Mouse (Mus musculus) embryonic stem cell, embryonic (primary cell): ENCODE data around the gene Pask.
"Not testable (repeated sequence)": the region's sequence is repeated elsewhere in the genome, so short reads cannot be mapped to it uniquely, and the experiment has no call there.

Experiments used
- CTCF ChIA-PET, 4 experiments: fragments of 300-600 bp in 2 of 4; fragments of 350-600 bp in 2 of 4; sonication (Branson Sonifier 250); formaldehyde crosslinking; loops; one replicate each; lab custom pipeline; 2022; ENCODE audit warnings: inconsistent platforms in 2 of 4; lab: Charles Lee
- POLR2A ChIA-PET, 4 experiments: fragments of 300-600 bp in 2 of 4; fragments of 350-600 bp in 2 of 4; sonication (Branson Sonifier 250); formaldehyde crosslinking; loops; one replicate each; lab custom pipeline; 2022; ENCODE audit warnings: antibody characterized with exemption in 4 of 4, inconsistent platforms in 1 of 4; lab: Charles Lee

The Pask gene

DNA sequence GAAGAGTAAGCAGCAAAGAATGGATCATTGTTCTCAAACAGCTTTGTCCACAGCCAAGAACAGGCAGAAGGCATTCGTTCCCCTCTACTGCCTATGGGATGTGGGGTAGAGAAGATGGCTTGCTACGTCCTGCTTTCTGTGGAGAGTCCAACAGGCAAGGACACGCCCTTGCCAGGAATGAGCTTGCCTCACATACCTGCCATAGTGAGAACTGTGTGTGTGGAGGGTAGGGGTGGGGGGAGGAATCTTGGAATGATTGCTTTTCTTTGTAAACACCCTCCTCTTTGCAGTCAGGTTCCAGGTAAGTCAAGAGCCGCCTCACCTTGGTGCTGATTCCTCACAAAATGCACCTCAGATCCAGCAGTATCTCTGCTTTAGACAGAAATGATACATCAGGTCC lies 43.5 kb downstream of the Pask start:
- CTCF ChIA-PET = interaction anchor here in 1 of 4 experiments (0.6 to 0.7 kb wide), 2 partner anchors 12 to 171 kb away, joined by 5 to 7 read pairs; no protein-coding TSS in a partner anchor

DNA sequence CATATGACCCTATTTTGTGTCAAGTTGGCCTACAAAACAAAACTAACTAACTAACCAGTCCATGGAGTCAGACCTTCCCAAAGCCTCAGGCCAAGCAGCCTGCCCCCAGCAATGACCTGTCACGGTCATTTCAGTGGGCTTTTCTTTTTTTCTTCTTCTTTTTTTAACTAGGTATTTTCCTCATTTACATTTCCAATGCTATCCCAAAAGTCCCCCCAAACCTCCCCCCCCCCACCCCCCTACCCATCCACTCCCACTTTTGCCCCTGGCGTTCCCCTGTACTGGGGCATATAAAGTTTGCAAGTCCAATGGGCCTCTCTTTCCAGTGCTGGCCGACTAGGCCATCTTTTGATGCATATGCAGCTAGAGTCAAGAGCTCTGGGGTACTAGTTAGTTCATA lies 48.8 kb downstream of the Pask start:
- POLR2A ChIA-PET, CTCF ChIA-PET: not testable (repeated sequence)

More for the DNA sequence above, 43.5 kb downstream of the Pask start:
- POLR2A ChIA-PET = interaction anchor here in 2 of 4 experiments (0.7 to 2.3 kb wide), 5 partner anchors 9 to 211 kb away, joined by 3 to 5 read pairs (median 3); no protein-coding TSS in a partner anchor

DNA sequence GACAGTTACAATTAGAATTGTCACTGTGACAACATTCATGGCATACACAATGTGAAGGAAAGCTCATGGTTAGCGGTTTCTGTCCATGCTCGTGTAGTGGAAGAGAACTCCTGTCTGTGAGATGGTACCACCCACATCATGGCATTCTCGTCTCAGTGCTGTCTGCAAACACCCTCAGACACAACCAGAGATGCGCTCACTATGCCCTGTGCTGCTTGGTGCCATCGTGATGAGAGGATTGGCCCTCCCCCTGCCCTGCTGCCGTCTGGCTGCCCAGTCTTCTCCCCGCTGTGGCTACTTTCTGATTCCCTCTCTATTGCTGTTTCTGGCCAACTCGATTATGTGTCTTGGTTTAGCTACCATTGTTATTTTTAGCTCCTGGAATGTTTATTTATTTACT lies 51.3 kb downstream of the Pask start:
- CTCF ChIA-PET = no interaction called here
- POLR2A ChIA-PET = interaction anchor here in 1 of 4 experiments (1.9 kb wide), 1 partner anchor 13 kb away, joined by 5 read pairs; the partner anchor contains the start of gene Mterf4

- CTCF ChIA-PET = no interaction called here
- POLR2A ChIA-PET = interaction anchor here in 1 of 4 experiments (1.9 kb wide), 1 partner anchor 14 kb away, joined by 5 read pairs; the partner anchor contains the start of gene Mterf4
Observed at GRCm38 (mm10) chr1:93291591-93291990, 51.7 kb downstream of the Pask start.

DNA sequence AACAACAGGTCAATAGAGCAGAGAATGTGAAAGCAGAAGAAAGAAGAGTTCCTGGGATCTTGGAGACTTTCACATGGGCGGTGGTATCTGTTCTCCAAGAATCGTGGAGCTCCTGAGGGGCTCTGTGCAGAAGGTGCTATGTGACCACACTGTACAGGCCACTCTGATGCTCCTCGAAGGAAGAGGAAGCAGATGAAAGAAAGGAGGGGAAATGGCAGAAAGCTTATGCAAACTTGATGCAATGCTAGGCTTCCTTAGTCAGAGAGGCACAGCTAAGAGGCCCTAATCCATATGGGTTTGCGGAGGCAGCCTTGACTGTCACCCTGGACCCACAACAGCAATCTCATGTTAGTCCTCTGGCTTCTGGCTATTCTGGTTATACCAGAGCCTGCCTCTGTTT lies 52.3 kb downstream of the Pask start:
- CTCF ChIA-PET = no interaction called here
- POLR2A ChIA-PET = no interaction called here

DNA sequence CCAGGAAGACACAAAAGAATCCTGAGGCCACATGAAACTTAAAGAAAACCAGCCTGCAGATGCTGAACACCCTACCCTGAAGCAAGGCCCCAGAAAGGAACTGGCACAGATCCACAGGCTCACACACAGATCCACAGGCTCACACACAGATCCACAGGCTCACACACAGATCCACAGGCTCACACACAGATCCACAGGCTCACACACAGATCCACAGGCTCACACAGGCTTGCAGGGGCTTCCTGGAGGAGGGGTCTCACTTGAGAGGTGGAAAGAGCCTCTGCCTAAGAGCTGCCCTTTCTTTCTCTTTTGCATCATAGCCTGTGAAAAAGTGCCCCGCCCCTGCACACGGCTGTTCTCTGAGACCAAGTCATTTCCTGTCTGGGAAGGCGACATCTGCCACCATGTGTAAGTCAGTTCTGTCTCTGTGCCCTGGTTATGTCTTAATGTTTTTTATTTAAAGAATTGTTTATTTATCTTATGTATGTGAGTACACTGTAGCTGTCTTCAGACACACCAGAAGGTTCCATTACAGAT lies 53.5 kb downstream of the Pask start:
- ChIA-PET CTCF (interaction anchor here in 1 of 4 experiments (0.6 kb wide), 1 partner anchor 72 kb away, joined by 4 read pairs; no protein-coding TSS in a partner anchor), POLR2A (interaction anchor here in 1 of 4 experiments (1.0 kb wide), 1 partner anchor 54 kb away, joined by 3 read pairs; the partner anchor contains the start of gene Sned1)

DNA sequence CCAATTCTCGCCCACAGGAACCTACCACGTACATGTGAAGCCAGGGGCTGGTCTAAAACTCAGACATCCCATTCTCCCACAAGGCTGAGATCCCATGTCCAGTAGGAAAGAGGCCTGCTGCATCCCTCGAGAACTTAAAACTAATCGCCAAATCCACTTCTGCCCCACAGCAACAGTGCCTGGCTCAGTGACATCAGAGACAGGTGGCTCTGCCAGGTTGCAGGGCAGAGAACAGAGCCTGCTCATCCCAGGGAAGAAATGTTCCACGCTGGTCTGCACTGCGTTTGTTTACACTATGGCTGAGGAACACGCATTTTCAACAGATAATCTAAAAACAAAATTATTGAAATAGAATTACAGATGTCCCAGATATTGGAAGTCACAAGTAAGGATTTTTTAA lies 66.2 kb downstream of the Pask start:
- CTCF ChIA-PET = no interaction called here
- POLR2A ChIA-PET = no interaction called here

DNA sequence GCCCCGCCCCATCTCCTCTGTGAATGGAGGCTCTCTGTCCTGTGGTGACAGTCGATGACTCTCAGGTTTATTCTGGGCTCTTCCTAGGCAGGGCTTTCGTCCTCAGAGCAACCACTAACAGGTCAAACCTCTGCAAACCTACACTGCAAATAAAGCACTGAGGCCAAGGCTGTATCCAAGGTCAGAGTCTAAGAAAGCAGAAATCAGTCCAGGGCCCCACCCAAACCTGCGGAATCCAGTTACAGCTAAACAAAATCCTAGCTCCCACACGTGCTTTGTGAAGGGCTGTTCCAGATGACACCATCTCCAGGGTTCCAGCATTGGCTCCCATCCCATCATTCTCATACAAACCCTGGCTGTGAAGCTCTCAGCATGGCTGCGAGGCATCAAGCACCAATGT lies 67.7 kb downstream of the Pask start:
- CTCF ChIA-PET = interaction anchor here in 1 of 4 experiments (0.5 kb wide), 1 partner anchor 157 kb away, joined by 3 read pairs; no protein-coding TSS in a partner anchor
- POLR2A ChIA-PET = no interaction called here

DNA sequence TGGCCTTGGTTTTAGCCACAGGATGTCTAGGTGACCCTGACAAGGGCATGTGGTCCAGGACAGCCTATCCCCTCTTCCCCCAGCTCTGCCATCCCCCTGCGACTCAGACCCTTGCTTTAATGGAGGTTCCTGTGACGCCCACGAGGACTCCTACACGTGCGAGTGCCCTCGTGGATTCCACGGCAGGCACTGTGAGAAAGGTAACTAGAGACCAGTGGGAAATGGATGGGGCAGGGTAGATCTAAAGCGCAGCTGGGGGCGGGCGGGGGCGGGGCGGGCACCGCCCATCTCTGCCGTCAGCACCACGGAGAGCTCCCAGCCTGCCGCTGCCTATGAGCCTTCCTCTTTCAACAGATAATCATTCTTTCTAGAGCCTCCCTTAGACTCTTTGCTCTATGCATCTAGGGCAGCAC lies 70.9 kb downstream of the Pask start:
- ChIA-PET POLR2A (interaction anchor here in 3 of 4 experiments (0.7 to 2.1 kb wide), 10 partner anchors 9 to 239 kb away, joined by 3 to 10 read pairs (median 3); partner anchors contain the start of genes Sned1 (in 2 of the 3), Farp2 (in 1 of the 3) and Ppp1r7 (in 1 of the 3)), CTCF (interaction anchor here in 3 of 4 experiments (0.6 to 1.6 kb wide), 6 partner anchors 12 to 144 kb away, joined by 3 to 5 read pairs (median 4); no protein-coding TSS in a partner anchor)

DNA sequence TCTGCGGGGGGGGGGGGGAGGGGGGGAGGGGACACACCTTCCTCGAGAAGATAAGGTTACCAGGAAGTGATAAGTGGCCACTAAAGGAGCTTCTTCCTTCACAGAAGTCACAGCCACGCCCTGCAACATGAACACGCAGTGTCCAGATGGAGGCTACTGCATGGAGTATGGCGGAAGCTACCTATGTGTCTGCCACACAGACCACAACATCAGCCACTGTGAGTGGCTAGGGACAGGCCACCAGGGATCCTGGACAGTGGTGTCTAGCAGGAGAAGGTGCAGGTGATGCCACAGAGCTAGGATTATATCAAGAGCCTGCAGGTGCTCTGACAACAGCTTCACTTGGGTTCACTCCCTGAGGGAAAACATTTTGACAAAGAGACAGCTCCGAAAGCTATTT lies 71.5 kb downstream of the Pask start:
- ChIA-PET POLR2A (interaction anchor here in 3 of 4 experiments (0.6 to 2.1 kb wide), 8 partner anchors 8 to 140 kb away, joined by 3 to 10 read pairs (median 3); partner anchors contain the start of gene Sned1 (in 2 of the 3)), CTCF (interaction anchor here in 2 of 4 experiments (0.7 to 1.6 kb wide), 2 partner anchors 143 kb away, joined by 5 read pairs; no protein-coding TSS in a partner anchor)

GRCm38 (mm10) chr1:93270516-93271240 lies 72.6 kb downstream of the Pask start:
- CTCF ChIA-PET = interaction anchor here in 1 of 4 experiments (0.7 to 0.8 kb wide), 2 partner anchors 54 to 776 kb away, joined by 3 to 6 read pairs; no protein-coding TSS in a partner anchor
- POLR2A ChIA-PET = interaction anchor here in 3 of 4 experiments (0.6 to 2.1 kb wide), 5 partner anchors 35 to 559 kb away, joined by 3 to 10 read pairs (median 4); partner anchors contain the start of gene Sned1 (in 1 of the 3)

DNA sequence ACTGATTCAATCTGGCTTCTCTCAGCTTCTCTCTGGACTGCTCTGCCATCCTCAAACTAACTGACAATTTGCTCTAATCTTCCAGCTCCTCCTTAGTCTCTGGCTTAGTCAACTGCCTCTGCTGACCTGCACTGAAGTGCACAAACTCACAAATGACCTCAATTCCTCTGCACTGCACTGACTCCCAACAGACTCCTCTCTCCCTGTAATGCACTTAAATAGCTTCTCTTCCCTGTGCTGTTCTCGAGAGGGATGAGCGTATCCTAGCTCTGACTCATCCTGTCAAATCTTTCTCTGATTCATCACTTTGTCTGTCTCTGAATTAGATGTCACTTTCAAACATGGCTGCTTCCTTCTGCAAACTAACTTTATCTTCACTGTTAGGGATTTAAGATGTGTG lies 75.0 kb downstream of the Pask start:
- POLR2A ChIA-PET = no interaction called here
- CTCF ChIA-PET = no interaction called here

DNA sequence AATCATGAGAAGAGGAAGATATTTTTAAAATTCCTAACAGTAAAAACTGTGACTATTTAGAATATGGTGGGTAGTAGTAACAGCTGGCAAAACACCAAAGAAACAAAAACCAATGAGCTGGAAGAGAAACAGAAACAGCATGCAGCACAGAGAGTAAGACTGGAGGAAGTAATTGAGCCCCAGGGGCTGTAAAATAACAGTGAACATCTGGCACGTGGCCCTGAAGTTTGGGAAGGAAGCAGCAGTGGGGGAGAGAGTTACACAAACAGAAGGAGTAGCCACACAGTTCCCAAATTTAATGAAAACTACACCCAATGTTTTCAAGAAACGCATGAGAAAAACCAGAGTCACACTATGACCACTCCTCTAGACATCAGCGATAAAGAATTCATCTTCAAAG lies 76.1 kb downstream of the Pask start:
- CTCF ChIA-PET = no interaction called here
- POLR2A ChIA-PET = interaction anchor here in 1 of 4 experiments (1.0 kb wide), 1 partner anchor 29 kb away, joined by 3 read pairs; no protein-coding TSS in a partner anchor
